Mouse (Mus musculus): Measurements from ENCODE around the gene Stxbp1.

GRCm38 (mm10) chr2:32779714-32780113 is 67.3 kb downstream of the Stxbp1 start:
- TF ChIP-seq GATA1 (IDR thresholded peaks at IDR 0.05; ENCODE audit: borderline replicate concordance, low read length) (no peak), FLI1 (IDR thresholded peaks at IDR 0.05; ENCODE audit: low read length) (no peak)

Data from megakaryocyte, embryonic 14.5 days (primary cell).